Mouse (Mus musculus): ENCODE measurements around the gene Fosl2.

Fosl2 gene

GRCm38 (mm10) chr5:32133549-32134004 lies 2.0 kb upstream of the Fosl2 start:
- in situ Hi-C loops (cut with MboI, MseI) = loop anchor here (10.0 kb wide), 1 partner anchor 439 kb away; the partner anchor contains the start of genes Babam2 and Rbks

- in situ Hi-C loops (cut with MboI, MseI) = loop anchor here (10.0 kb wide), 1 partner anchor 439 kb away; the partner anchor contains the start of genes Babam2 and Rbks
Measured at GRCm38 (mm10) chr5:32134051-32134732, 1.4 kb upstream of the Fosl2 start.

GRCm38 (mm10) chr5:32134903-32135335 lies 682 bp upstream of the Fosl2 start:
- in situ Hi-C loops (cut with MboI, MseI) = loop anchor here (5.0 to 10.0 kb wide), 2 partner anchors 83 to 440 kb away; partner anchors contain the start of genes Babam2 and Rbks

GRCm38 (mm10) chr5:32136301-32136863 lies 781 bp downstream of the Fosl2 start:
- in situ Hi-C loops (cut with MboI, MseI) = loop anchor here (5.0 to 10.0 kb wide), 2 partner anchors 84 to 442 kb away; partner anchors contain the start of genes Babam2 and Rbks

- in situ Hi-C loops (cut with MboI, MseI) = loop anchor here (5.0 to 10.0 kb wide), 2 partner anchors 85 to 442 kb away; partner anchors contain the start of genes Babam2 and Rbks
Measured at GRCm38 (mm10) chr5:32137106-32137522, 1.5 kb downstream of the Fosl2 start.

GRCm38 (mm10) chr5:32138446-32139195 lies 3.0 kb downstream of the Fosl2 start:
- in situ Hi-C loops (cut with MboI, MseI) = loop anchor here (5.0 to 10.0 kb wide), 2 partner anchors 86 to 444 kb away; partner anchors contain the start of genes Babam2 and Rbks

GRCm38 (mm10) chr5:32139516-32140037 lies 4.0 kb downstream of the Fosl2 start:
- in situ Hi-C loops (cut with MboI, MseI) = loop anchor here (5.0 to 10.0 kb wide), 3 partner anchors 87 to 445 kb away; partner anchors contain the start of genes Babam2 and Rbks

- in situ Hi-C loops (cut with MboI, MseI) = loop anchor here (10.0 kb wide), 1 partner anchor 217 kb away; no protein-coding TSS in a partner anchor
Measured at GRCm38 (mm10) chr5:32141899-32142298, 6.3 kb downstream of the Fosl2 start.

- in situ Hi-C loops (cut with MboI, MseI) = loop anchor here (10.0 kb wide), 1 partner anchor 219 kb away; no protein-coding TSS in a partner anchor
Measured at GRCm38 (mm10) chr5:32143433-32143970, 7.9 kb downstream of the Fosl2 start.

- in situ Hi-C loops (cut with MboI, MseI) = loop anchor here (5.0 to 10.0 kb wide), 2 partner anchors 51 to 221 kb away; no protein-coding TSS in a partner anchor
Measured at GRCm38 (mm10) chr5:32146281-32146680, 10.7 kb downstream of the Fosl2 start.

GRCm38 (mm10) chr5:32148593-32148992 lies 13.0 kb downstream of the Fosl2 start:
- in situ Hi-C loops (cut with MboI, MseI) = loop anchor here (5.0 to 10.0 kb wide), 2 partner anchors 49 to 224 kb away; no protein-coding TSS in a partner anchor

- in situ Hi-C loops (cut with MboI, MseI) = no loop called here
Measured at GRCm38 (mm10) chr5:32151244-32151643, 15.6 kb downstream of the Fosl2 start.

- in situ Hi-C loops (cut with MboI, MseI) = no loop called here
Measured at GRCm38 (mm10) chr5:32152725-32153417, 17.3 kb downstream of the Fosl2 start.

GRCm38 (mm10) chr5:32153418-32153740 lies 17.8 kb downstream of the Fosl2 start:
- in situ Hi-C loops (cut with MboI, MseI) = no loop called here

GRCm38 (mm10) chr5:32153791-32154490 lies 18.3 kb downstream of the Fosl2 start:
- in situ Hi-C loops (cut with MboI, MseI) = no loop called here

GRCm38 (mm10) chr5:32154931-32155688 lies 19.5 kb downstream of the Fosl2 start:
- in situ Hi-C loops (cut with MboI, MseI) = no loop called here

GRCm38 (mm10) chr5:32155927-32156326 lies 20.3 kb downstream of the Fosl2 start:
- in situ Hi-C loops (cut with MboI, MseI) = no loop called here

- in situ Hi-C loops (cut with MboI, MseI) = no loop called here
Measured at GRCm38 (mm10) chr5:32163478-32164043, 28.0 kb downstream of the Fosl2 start.

- in situ Hi-C loops (cut with MboI, MseI) = no loop called here
Measured at GRCm38 (mm10) chr5:32172188-32172587, 36.6 kb downstream of the Fosl2 start.

Measured in T-helper 2 cell (primary cell).